24 mouse cellular contexts compared by ENCODE assay signal in the genomic region with DNA sequence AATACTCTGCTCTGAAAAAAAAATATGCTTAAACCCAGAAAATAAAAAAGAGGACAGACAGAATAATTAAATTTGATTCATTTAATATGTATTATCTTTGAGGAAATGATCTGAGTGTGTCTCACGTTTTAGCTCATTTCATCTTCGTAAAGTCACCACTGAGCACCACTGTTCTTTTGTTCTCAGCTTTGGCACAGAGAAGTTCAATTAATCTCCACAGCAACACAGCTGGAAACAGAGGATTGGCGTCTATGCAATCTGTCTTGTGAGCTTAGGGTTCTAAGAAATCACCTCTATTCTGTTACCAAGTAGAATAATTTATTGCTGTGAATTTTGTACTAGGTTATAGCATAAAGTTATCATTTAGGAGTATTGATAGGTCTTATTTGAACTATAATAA.
"Had no signal": no experiment of that assay in that cellular context is flagged by ENCODE, and none has a peak within 500 bp of the region (broad histone marks: within the 10 kb centered on the region; RNA-seq: fewer than 3 reads in every experiment).

No protein-coding gene starts in this region.

- H3K9me3 ChIP-seq: heart, embryonic 13.5 days; heart, embryonic 15.5 days; kidney, embryonic 15.5 days; limb, embryonic 10.5 days; liver, embryonic 13.5 days had no signal

- H3K27ac ChIP-seq: heart, adult 2 months; heart, embryonic 13.5 days; heart, embryonic 15.5 days; kidney, embryonic 15.5 days; kidney, postnatal 0 days; left cerebral cortex, adult 2 months; limb, embryonic 10.5 days; limb, embryonic 12.5 days; liver, embryonic 13.5 days had no signal

- DNase-seq: gastrocnemius, postnatal 14 days; gastrocnemius, postnatal 36 days; heart, adult 11 months; heart, adult 2 months; heart, postnatal 14 days; heart, postnatal 36 days; kidney, adult 11 months; kidney, adult 2 months; kidney, adult 9 months; kidney, postnatal 14 days; kidney, postnatal 36 days; liver; liver, embryonic 13.5 days had no signal

- H3K9ac ChIP-seq: heart, embryonic 13.5 days; heart, embryonic 15.5 days; kidney, embryonic 15.5 days; limb, embryonic 12.5 days; liver, embryonic 13.5 days had no signal

- H3K36me3 ChIP-seq: heart, embryonic 15.5 days; kidney, embryonic 15.5 days; limb, embryonic 10.5 days; limb, embryonic 12.5 days; liver, embryonic 13.5 days had no signal

- H3K4me3 ChIP-seq: heart, adult 2 months; heart, embryonic 13.5 days; heart, embryonic 15.5 days; kidney, embryonic 15.5 days; left cerebral cortex, adult 2 months; limb, embryonic 10.5 days; limb, embryonic 12.5 days; liver, embryonic 13.5 days had no signal

- H3K27me3 ChIP-seq: heart, embryonic 13.5 days; heart, embryonic 15.5 days; kidney, embryonic 15.5 days; limb, embryonic 12.5 days; liver, embryonic 13.5 days had no signal

- H3K4me1 ChIP-seq: kidney, embryonic 15.5 days; limb, embryonic 10.5 days; limb, embryonic 12.5 days; liver, embryonic 13.5 days had no signal

- ATAC-seq: hindbrain, embryonic 16.5 days; intestine, embryonic 16.5 days had no signal

- H3K4me2 ChIP-seq: heart, embryonic 11.5 days; heart, embryonic 13.5 days; heart, embryonic 15.5 days; kidney, embryonic 15.5 days; limb, embryonic 12.5 days; liver, embryonic 11.5 days; liver, embryonic 13.5 days had no signal
